Mouse (Mus musculus) CH12.LX (cell line): ENCODE measurements around the gene Agrp. TPM values are rescaled to one million over a fixed set of nuclear protein-coding genes. Genes with fewer than 3 reads are reported as not detected.

Experiments used
- DNase-seq: peaks from one replicate; pipeline ENCODE4 v3.0.0-alpha.2; 2013; ENCODE audit errors: extremely low read depth
- H3K27ac ChIP-seq: 2 replicates; pipeline ENCODE4 v1.5.1; 2012; ENCODE audit warnings: low read depth, mild to moderate bottlenecking, control low read depth, moderate library complexity; ENCODE audit not compliant: insufficient read depth
- H3K27me3 ChIP-seq: replicated peaks from 2 replicates; pipeline ENCODE3; 2012; ENCODE audit warnings: inconsistent platforms
- H3K36me3 ChIP-seq, 2 experiments: replicated peaks in 1 of 2; 2 replicates each; pipeline versions ENCODE3 to v1.6.1; 2012; ENCODE audit warnings: inconsistent platforms in 1 of 2, low read length in 1 of 2, mild to moderate bottlenecking in 1 of 2, mixed read lengths in 1 of 2, moderate library complexity in 1 of 2; ENCODE audit not compliant: control insufficient read depth in 1 of 2, insufficient read depth in 1 of 2
- H3K4me1 ChIP-seq, 2 experiments: 2 replicates each; pipeline ENCODE4 v1.6.1; 2012; ENCODE audit warnings: inconsistent platforms in 1 of 2, moderate library complexity in 1 of 2; ENCODE audit not compliant: insufficient read depth in 2 of 2, control insufficient read depth in 1 of 2
- H3K4me2 ChIP-seq: 2 replicates; pipeline ENCODE4 v1.6.1; 2012; ENCODE audit warnings: low read depth, mild to moderate bottlenecking, control low read depth; ENCODE audit not compliant: poor library complexity, insufficient read depth, severe bottlenecking
- H3K4me3 ChIP-seq, 3 experiments: fragments of 150-350 bp in 1 of 3; sonication (generic) in 1 of 3; replicated peaks in 1 of 3; 2 replicates each; pipeline versions ENCODE3 to v1.5.1; 2011 to 2012; ENCODE audit warnings: low read depth in 2 of 3, low read length in 2 of 3, mild to moderate bottlenecking in 2 of 3, moderate library complexity in 2 of 3, control low read depth in 1 of 3, improper control_type of control experiment in 1 of 3, inconsistent platforms in 1 of 3, mixed read lengths in 1 of 3; ENCODE audit not compliant: poor library complexity in 1 of 3
- H3K79me2 ChIP-seq: replicated peaks from 2 replicates; pipeline ENCODE4 v1.6.1; 2012; ENCODE audit warnings: mild to moderate bottlenecking, moderate library complexity; ENCODE audit not compliant: control insufficient read depth, poor library complexity, insufficient read depth, severe bottlenecking; ENCODE audit errors: extremely low read depth
- H3K9ac ChIP-seq: 2 replicates; pipeline ENCODE4 v1.6.1; 2012; ENCODE audit warnings: low read depth, mild to moderate bottlenecking, control low read depth, moderate library complexity; ENCODE audit not compliant: insufficient read depth
- H3K9me3 ChIP-seq: replicated peaks from 2 replicates; pipeline ENCODE3; 2012; ENCODE audit warnings: low read length, inconsistent platforms, mixed read lengths
- CTCF ChIP-seq, 2 experiments: IDR thresholded peaks in 1 of 2; conservative IDR thresholded peaks in 1 of 2; 2 replicates each; pipeline ENCODE4 v1.5.1; 2011 to 2012; ENCODE audit warnings: low read depth in 2 of 2, low read length in 2 of 2, improper control_type of control experiment in 1 of 2, inconsistent platforms in 1 of 2, mild to moderate bottlenecking in 1 of 2, moderate library complexity in 1 of 2
- E2F4 ChIP-seq: IDR thresholded peaks from 2 replicates; pipeline ENCODE4 v1.6.1; 2011; ENCODE audit warnings: low read depth, low read length, improper control_type of control experiment; ENCODE audit not compliant: insufficient replicate concordance
- ETS1 ChIP-seq: conservative IDR thresholded peaks from 2 replicates; pipeline ENCODE4 v1.6.1; 2012; ENCODE audit warnings: low read depth, mild to moderate bottlenecking, inconsistent platforms, low read length, improper control_type of control experiment, moderate library complexity
- GABPA ChIP-seq: IDR thresholded peaks from 2 replicates; pipeline ENCODE4 v1.6.1; 2012; ENCODE audit warnings: low read depth, low read length, improper control_type of control experiment, inconsistent platforms; ENCODE audit not compliant: insufficient replicate concordance
- JUND ChIP-seq: conservative IDR thresholded peaks from 2 replicates; pipeline ENCODE4 v1.6.1; 2011; ENCODE audit warnings: low read depth, low read length, improper control_type of control experiment
- KAT2A ChIP-seq: IDR thresholded peaks from 2 replicates; pipeline ENCODE4 v1.6.1; 2012; ENCODE audit warnings: low read length, improper control_type of control experiment, inconsistent platforms; ENCODE audit not compliant: insufficient replicate concordance
- MAFK ChIP-seq: IDR thresholded peaks from 2 replicates; pipeline ENCODE4 v1.6.1; 2011; ENCODE audit warnings: low read length, improper control_type of control experiment; ENCODE audit not compliant: insufficient replicate concordance
- MAZ ChIP-seq: IDR thresholded peaks from 2 replicates; pipeline ENCODE4 v1.6.1; 2012; ENCODE audit warnings: low read depth, mild to moderate bottlenecking, inconsistent platforms, low read length, improper control_type of control experiment, moderate library complexity
- MEF2A ChIP-seq: IDR thresholded peaks from 2 replicates; pipeline ENCODE4 v1.6.1; 2014; ENCODE audit warnings: low read depth, mild to moderate bottlenecking, inconsistent platforms, low read length, improper control_type of control experiment, borderline replicate concordance
- MXI1 ChIP-seq: IDR thresholded peaks from 2 replicates; pipeline ENCODE4 v1.6.1; 2011; ENCODE audit warnings: mild to moderate bottlenecking, low read depth, low read length, improper control_type of control experiment
- MYC ChIP-seq: IDR thresholded peaks from 2 replicates; pipeline ENCODE4 v1.6.1; 2011; ENCODE audit warnings: low read depth, mild to moderate bottlenecking, improper control_type of control experiment, low read length
- PAX5 ChIP-seq: IDR thresholded peaks from 2 replicates; pipeline ENCODE4 v1.6.1; 2012; ENCODE audit warnings: low read length, inconsistent platforms, mixed read lengths
- POLR2A ChIP-seq: IDR thresholded peaks from 2 replicates; pipeline ENCODE4 v1.6.1; 2011; ENCODE audit warnings: low read depth, mild to moderate bottlenecking, improper control_type of control experiment, low read length
- POLR2AphosphoS2 ChIP-seq: IDR thresholded peaks from 2 replicates; pipeline ENCODE4 v1.6.1; 2011; ENCODE audit warnings: low read depth, low read length, improper control_type of control experiment
- RAD21 ChIP-seq: IDR thresholded peaks from 2 replicates; pipeline ENCODE4 v1.6.1; 2011; ENCODE audit warnings: low read depth, mild to moderate bottlenecking, low read length, improper control_type of control experiment, moderate library complexity
- SIN3A ChIP-seq: IDR thresholded peaks from 2 replicates; pipeline ENCODE4 v1.6.1; 2012; ENCODE audit warnings: low read length, improper control_type of control experiment, inconsistent platforms
- TBP ChIP-seq: conservative IDR thresholded peaks from 2 replicates; pipeline ENCODE4 v1.6.1; 2011; ENCODE audit warnings: low read depth, low read length, improper control_type of control experiment
- TCF12 ChIP-seq: IDR thresholded peaks from 2 replicates; pipeline ENCODE4 v1.6.1; 2014; ENCODE audit warnings: low read depth, mild to moderate bottlenecking, inconsistent platforms, low read length, improper control_type of control experiment
- USF1 ChIP-seq: IDR thresholded peaks from 2 replicates; pipeline ENCODE4 v1.6.1; 2014; ENCODE audit warnings: low read depth, mild to moderate bottlenecking, inconsistent platforms, low read length, improper control_type of control experiment
- dilution Hi-C: fragments of 300-500 bp; cut with MboI; formaldehyde crosslinking; loops from 2 replicates; pipeline ENCODE4 v1.14.3; 2020; ENCODE audit warnings: low sequenced_read_pairs; ENCODE audit not compliant: extremely low pct_unique_long_range_greater_than_20kb, extremely low pct_ligation_motif_present
- in situ Hi-C: fragments of 300-500 bp; cut with MboI; formaldehyde crosslinking; loops from 3 replicates; pipeline ENCODE4 v1.14.3; 2019; ENCODE audit warnings: low sequenced_read_pairs, low pct_ligation_motif_present, low pct_unique_long_range_greater_than_20kb, mixed read lengths
- polyA plus RNA-seq: library from polyadenylated mRNA; unstranded; fragments of >175 nt; gene quantifications from 2 replicates; pipeline ENCODE4 v1.2.1, GENCODE M21; 2012; ENCODE audit warnings: low read depth; ENCODE audit not compliant: insufficient read length
- total RNA-seq, 2 experiments: library from RNA; depleted of rRNA; stranded (reverse); fragments of 300-350 nt in 1 of 2; fragments of >200 nt in 1 of 2; gene quantifications; 2 replicates each; pipeline ENCODE4 v1.2.3; 2012 to 2014

The Agrp gene
- total and polyA plus RNA-seq, 3 experiments: 0.30 TPM; not detected in 2

DNA sequence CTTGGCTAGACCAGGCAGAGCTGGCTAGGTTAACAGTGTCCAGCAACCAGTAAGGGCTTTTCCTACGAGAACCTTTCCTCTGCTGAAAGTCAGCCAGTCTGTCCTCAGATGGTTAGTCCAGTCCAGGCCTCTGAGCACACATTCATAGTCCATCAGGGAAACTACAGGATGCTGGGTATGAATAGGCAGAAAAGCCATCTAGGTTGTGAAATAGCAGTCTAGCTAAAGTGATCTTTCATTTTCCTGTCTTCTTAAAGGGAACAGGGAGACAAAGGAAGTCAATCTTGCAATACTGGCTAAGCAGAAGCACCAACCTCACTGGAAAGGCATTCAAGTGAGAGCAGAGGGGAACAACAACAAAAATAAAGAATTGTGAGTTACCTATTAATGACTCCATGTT, 84.4 kb downstream of the Agrp start:
- Histone ChIP-seq H3K27ac (no peak overlapping the region), H3K4me3 (no peak overlapping the region), H3K4me1 (no peaks in the 10 kb centered on the region; a peak in 1 of 4 replicates), H3K9ac (no peak overlapping the region), H3K9me3 (no peaks in the 10 kb centered on the region), H3K4me2 (no peak overlapping the region), H3K36me3 (peaks cover 0 to 44% of the 10 kb centered on the region in 2 experiments), H3K79me2 (no peaks in the 10 kb centered on the region), H3K27me3 (no peaks in the 10 kb centered on the region)
- in situ Hi-C loops: loop anchor here (5.0 kb wide), 1 partner anchor 66 kb away; no protein-coding TSS in a partner anchor
- DNase-seq: no peak
- dilution Hi-C loops: no loop called here
- TF ChIP-seq MAZ (no peak), MAFK (no peak), MYC (no peak), GABPA (no peak), PAX5 (no peak), RAD21 (no peak), POLR2A (no peak), POLR2AphosphoS2 (no peak), JUND (no peak), CTCF (conservative IDR thresholded peaks at IDR 0.05 in 1 of 2, IDR thresholded peaks at IDR 0.05 in 1 of 2; ENCODE audit: low read depth in 2 of 2, low read length in 2 of 2) (no peak), SIN3A (no peak), MEF2A (no peak), TBP (no peak), TCF12 (no peak), USF1 (no peak)

DNA sequence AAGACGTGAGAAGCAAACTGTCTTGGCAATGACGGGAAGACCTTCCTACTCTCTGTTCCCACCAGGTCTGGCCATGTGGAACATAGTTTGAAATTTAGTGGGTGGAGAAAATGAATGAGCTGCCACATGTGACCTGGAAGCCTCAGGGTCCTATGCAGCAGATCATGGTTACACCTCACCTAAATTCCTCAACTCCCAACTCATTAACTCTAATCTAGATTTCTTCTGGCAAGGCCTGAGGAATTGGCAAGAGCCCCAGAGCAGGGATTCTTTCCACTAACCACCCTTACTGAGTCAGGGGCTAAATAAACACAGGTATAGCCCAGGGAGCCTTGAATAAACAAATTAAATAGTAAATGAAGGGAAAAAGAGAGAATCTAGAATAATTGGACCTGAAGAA, 85.2 kb downstream of the Agrp start:
- DNase-seq: no peak
- Histone ChIP-seq H3K9me3 (no peaks in the 10 kb centered on the region), H3K27me3 (no peaks in the 10 kb centered on the region), H3K4me2 (no peak overlapping the region), H3K4me1 (peaks cover 0 to 5% of the 10 kb centered on the region in 2 experiments; a peak in 2 of 4 replicates), H3K27ac (no peak overlapping the region), H3K4me3 (no peak overlapping the region), H3K9ac (no peak overlapping the region), H3K36me3 (peaks cover 0 to 42% of the 10 kb centered on the region in 2 experiments), H3K79me2 (no peaks in the 10 kb centered on the region)
- in situ Hi-C loops: loop anchor here (5.0 kb wide), 1 partner anchor 65 kb away; no protein-coding TSS in a partner anchor
- TF ChIP-seq MXI1 (no peak), PAX5 (no peak), E2F4 (no peak), KAT2A (no peak), ETS1 (no peak)
- dilution Hi-C loops: no loop called here
